Mouse (Mus musculus) ES-Bruce4 (cell line): ENCODE measurements around the gene Slc47a2. TPM values are rescaled to one million over a fixed set of nuclear protein-coding genes. Genes with fewer than 3 reads are reported as not detected.

Experiments used
- H3K27ac ChIP-seq: 2 replicates; pipeline ENCODE4 v1.5.1; 2012; ENCODE audit warnings: low read length, inconsistent platforms; ENCODE audit not compliant: insufficient read depth
- H3K27me3 ChIP-seq: 2 replicates; pipeline ENCODE4 v1.6.1; 2012; ENCODE audit warnings: mild to moderate bottlenecking, low read length, inconsistent platforms; ENCODE audit not compliant: control insufficient read depth, poor library complexity, insufficient read depth, severe bottlenecking
- H3K36me3 ChIP-seq: 2 replicates; pipeline ENCODE4 v1.6.1; 2012; ENCODE audit warnings: inconsistent platforms, mild to moderate bottlenecking, low read length, moderate library complexity; ENCODE audit not compliant: control insufficient read depth, poor library complexity, insufficient read depth, severe bottlenecking
- H3K4me1 ChIP-seq: one replicate; pipeline ENCODE4 v1.8.1; 2011; ENCODE audit warnings: low read length; ENCODE audit not compliant: control insufficient read depth, insufficient read depth
- H3K4me3 ChIP-seq: 2 replicates; pipeline ENCODE4 v1.5.1; 2011; ENCODE audit warnings: low read depth, mild to moderate bottlenecking, low read length
- H3K9ac ChIP-seq: 2 replicates; pipeline ENCODE4 v1.6.1; 2012; ENCODE audit warnings: low read depth, mild to moderate bottlenecking, inconsistent platforms; ENCODE audit not compliant: poor library complexity, severe bottlenecking
- H3K9me3 ChIP-seq: replicated peaks from 2 replicates; pipeline ENCODE4 v1.6.1; 2012; ENCODE audit warnings: mild to moderate bottlenecking, low read length, inconsistent platforms; ENCODE audit not compliant: control insufficient read depth, poor library complexity, insufficient read depth, severe bottlenecking
- CTCF ChIP-seq: IDR thresholded peaks from one replicate; pipeline ENCODE4 v1.8.1; 2011; ENCODE audit warnings: low read depth, low read length
- EP300 ChIP-seq: IDR thresholded peaks from 2 replicates; pipeline ENCODE4 v1.6.1; 2011; ENCODE audit warnings: low read depth, low read length; ENCODE audit not compliant: insufficient read depth
- POLR2A ChIP-seq: IDR thresholded peaks from one replicate; pipeline ENCODE4 v1.8.1; 2011; ENCODE audit warnings: low read length; ENCODE audit not compliant: insufficient read depth
- polyA plus RNA-seq: library from polyadenylated mRNA; stranded (reverse); fragments of >200 nt; gene quantifications from 2 replicates; pipeline ENCODE4 v1.2.4, GENCODE M21; 2011; ENCODE audit warnings: low read depth; ENCODE audit not compliant: missing spikeins, insufficient read depth, insufficient read length

The Slc47a2 gene
- polyA plus RNA-seq, 1 experiment = not detected

GRCm38 (mm10) chr11:61361515-61362190, 19.0 kb upstream of the Slc47a2 start:
- H3K9ac ChIP-seq = no peak overlapping the region
- no peak overlapping the region for H3K27ac ChIP-seq
- peaks cover 5% of the 10 kb centered on the region for H3K4me1 ChIP-seq
- 0 out of 2 replicates have a peak overlapping the region, but pooled peaks have one; percentile 14 for H3K4me3 ChIP-seq
- H3K27me3 ChIP-seq = no peaks in the 10 kb centered on the region; the same call in 1 of the 2 replicates
- TF ChIP-seq EP300 = no peak
- TF ChIP-seq POLR2A = no peak
- TF ChIP-seq CTCF = no peak
- no peaks in the 10 kb centered on the region for H3K36me3 ChIP-seq
- no peaks in the 10 kb centered on the region for H3K9me3 ChIP-seq

- Histone ChIP-seq H3K9me3 (no peaks in the 10 kb centered on the region), H3K4me3 (no peak overlapping the region), H3K9ac (no peak overlapping the region), H3K36me3 (no peaks in the 10 kb centered on the region), H3K4me1 (peaks cover 1% of the 10 kb centered on the region), H3K27me3 (no peaks in the 10 kb centered on the region), H3K27ac (no peak overlapping the region)
- no peak for TF ChIP-seq CTCF
- no peak for TF ChIP-seq EP300
- no peak for TF ChIP-seq POLR2A
Observed at GRCm38 (mm10) chr11:61356600-61356999, 13.9 kb upstream of the Slc47a2 start.

GRCm38 (mm10) chr11:61356111-61356510, 13.5 kb upstream of the Slc47a2 start:
- Histone ChIP-seq H3K9me3 (no peaks in the 10 kb centered on the region), H3K27ac (no peak overlapping the region), H3K27me3 (no peaks in the 10 kb centered on the region), H3K9ac (no peak overlapping the region), H3K36me3 (no peaks in the 10 kb centered on the region), H3K4me1 (no peaks in the 10 kb centered on the region), H3K4me3 (no peak overlapping the region)
- TF ChIP-seq CTCF = no peak
- TF ChIP-seq EP300 = no peak
- no peak for TF ChIP-seq POLR2A

- H3K9me3 ChIP-seq = no peaks in the 10 kb centered on the region
- no peaks in the 10 kb centered on the region for H3K36me3 ChIP-seq
- no peak overlapping the region for H3K4me3 ChIP-seq
- no peak overlapping the region for H3K27ac ChIP-seq
- H3K4me1 ChIP-seq = no peaks in the 10 kb centered on the region
- TF ChIP-seq POLR2A (no peak), CTCF (no peak), EP300 (no peak)
- no peak overlapping the region for H3K9ac ChIP-seq
- H3K27me3 ChIP-seq = no peaks in the 10 kb centered on the region
Observed at GRCm38 (mm10) chr11:61355351-61355750, 12.7 kb upstream of the Slc47a2 start.

- H3K27ac ChIP-seq = no peak overlapping the region
- no peak for TF ChIP-seq CTCF
- TF ChIP-seq POLR2A = no peak
- TF ChIP-seq EP300 = no peak
- no peaks in the 10 kb centered on the region for H3K9me3 ChIP-seq
- no peak overlapping the region for H3K4me3 ChIP-seq
- no peak overlapping the region for H3K9ac ChIP-seq
- no peaks in the 10 kb centered on the region for H3K4me1 ChIP-seq
- no peaks in the 10 kb centered on the region for H3K36me3 ChIP-seq
- no peaks in the 10 kb centered on the region for H3K27me3 ChIP-seq
Observed at GRCm38 (mm10) chr11:61354346-61354745, 11.7 kb upstream of the Slc47a2 start.

GRCm38 (mm10) chr11:61353038-61353437, 10.4 kb upstream of the Slc47a2 start:
- Histone ChIP-seq H3K36me3 (no peaks in the 10 kb centered on the region), H3K4me1 (no peaks in the 10 kb centered on the region), H3K9ac (no peak overlapping the region), H3K4me3 (no peak overlapping the region), H3K27me3 (no peaks in the 10 kb centered on the region), H3K9me3 (no peaks in the 10 kb centered on the region), H3K27ac (no peak overlapping the region)
- TF ChIP-seq EP300 = no peak
- TF ChIP-seq POLR2A = no peak
- no peak for TF ChIP-seq CTCF
